Mouse (Mus musculus): ENCODE data around the gene Maml3.

The Maml3 gene

DNA sequence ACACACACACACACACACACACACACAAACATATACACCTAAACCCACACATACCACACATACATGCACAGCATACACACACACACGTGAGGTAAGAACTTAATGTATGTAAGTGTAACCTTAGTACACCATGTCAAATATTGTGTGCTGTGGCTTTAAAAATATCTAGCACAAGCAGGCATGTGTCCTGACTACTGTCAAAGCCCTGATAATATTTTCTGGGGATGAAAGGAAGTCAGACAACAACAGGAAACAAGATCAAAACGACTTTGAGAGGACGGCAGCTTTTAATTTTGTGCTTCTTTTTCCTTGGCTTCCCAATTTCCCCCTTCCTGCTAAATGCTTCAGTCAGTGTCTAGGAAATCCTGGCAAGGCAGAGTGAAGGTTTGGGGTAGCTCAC is 392.5 kb downstream of the Maml3 start:
- DNase-seq (ENCODE audit: low read depth, low spot score), result no peak

- DNase-seq (ENCODE audit: low read depth, low spot score), result no peak
These were observed 396.0 kb downstream of the Maml3 start for GRCm38 (mm10) chr3:51708746-51709411.

DNA sequence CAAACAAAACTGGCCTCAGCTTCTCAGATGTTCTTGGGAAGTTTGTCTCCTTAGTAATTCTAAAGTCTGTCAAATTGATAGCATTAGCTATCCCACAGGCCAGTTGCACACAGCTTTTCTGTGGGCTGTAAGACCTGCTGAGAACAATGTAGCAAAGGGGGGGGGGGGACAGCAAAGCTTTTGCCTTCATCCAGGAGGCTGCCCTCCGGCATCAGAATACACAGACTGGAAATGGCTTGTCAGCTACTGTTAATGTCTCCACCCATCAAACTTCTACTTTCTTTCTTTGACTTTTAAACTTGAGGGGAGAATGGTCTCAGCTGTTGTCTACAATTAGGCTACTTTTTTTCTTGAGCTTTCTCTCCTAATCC is 396.5 kb downstream of the Maml3 start:
- DNase-seq (ENCODE audit: low read depth, low spot score), result no peak

DNA sequence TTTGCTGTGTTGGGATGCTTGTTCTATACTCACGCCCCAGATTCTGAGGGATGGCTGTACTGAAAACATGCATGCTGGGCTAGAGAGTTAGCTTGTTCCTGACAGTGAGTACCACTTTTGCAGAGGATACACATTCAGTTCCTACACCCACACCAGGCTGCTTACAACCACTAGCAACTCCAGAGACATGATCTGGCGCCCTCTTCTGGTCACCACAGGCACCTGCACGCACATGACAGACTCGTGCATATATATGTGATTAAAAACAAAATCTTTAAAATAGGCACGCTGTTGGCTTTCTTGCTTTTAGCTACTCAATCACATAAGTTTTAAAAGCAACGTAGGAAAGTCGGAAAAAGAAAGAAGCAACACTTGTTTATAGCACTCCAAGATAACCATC is 399.7 kb downstream of the Maml3 start:
- DNase-seq (ENCODE audit: low read depth, low spot score), result no peak

DNA sequence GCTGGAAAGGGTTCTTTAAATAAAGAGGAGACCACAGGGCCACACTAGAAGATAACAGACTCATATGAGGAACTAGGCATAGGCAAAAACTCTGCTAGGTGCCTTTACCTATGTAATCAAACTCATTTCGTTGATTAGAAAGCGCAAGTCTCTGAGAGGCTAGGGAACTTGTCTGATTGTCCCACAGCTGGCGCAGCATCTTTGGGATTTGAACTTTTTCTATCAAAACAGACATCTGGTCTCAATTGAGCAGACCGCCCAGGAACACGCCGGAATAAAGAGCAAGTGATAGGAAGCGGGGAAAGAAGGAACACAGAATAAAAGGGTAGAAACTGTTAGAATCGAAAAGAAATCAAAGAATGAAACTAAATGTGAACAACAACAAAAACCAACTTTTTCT is 401.4 kb downstream of the Maml3 start:
- DNase-seq (ENCODE audit: low read depth, low spot score), result no peak

DNA sequence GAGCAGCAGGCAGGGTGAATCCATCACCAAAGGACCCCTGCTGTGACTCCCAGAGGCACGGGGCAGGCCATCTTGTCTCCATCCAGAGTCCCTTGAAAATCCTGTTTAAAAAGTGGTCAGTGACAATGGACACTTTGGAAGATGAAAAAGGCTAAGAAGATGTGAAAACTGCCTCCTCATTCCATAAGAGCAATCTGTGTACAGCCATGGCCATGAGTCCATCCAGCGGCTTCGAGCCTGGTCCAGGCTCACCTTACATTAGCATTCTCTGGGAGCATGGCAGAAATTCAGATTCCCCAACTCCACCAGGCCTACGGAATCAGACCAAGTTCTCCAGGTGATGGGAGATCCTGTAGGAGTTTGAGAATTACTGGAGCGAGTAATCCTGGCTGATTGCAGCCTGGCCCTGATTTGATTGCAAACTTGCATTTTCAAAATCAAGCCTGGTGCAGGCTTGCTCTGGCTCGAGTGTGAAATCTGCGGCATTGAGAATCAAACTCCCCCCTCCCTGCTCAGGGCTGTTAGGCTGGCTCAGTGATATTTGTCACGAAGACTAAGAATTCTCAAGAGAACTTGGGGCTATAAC is 402.1 kb downstream of the Maml3 start:
- DNase-seq (ENCODE audit: low read depth, low spot score), result no peak

DNA sequence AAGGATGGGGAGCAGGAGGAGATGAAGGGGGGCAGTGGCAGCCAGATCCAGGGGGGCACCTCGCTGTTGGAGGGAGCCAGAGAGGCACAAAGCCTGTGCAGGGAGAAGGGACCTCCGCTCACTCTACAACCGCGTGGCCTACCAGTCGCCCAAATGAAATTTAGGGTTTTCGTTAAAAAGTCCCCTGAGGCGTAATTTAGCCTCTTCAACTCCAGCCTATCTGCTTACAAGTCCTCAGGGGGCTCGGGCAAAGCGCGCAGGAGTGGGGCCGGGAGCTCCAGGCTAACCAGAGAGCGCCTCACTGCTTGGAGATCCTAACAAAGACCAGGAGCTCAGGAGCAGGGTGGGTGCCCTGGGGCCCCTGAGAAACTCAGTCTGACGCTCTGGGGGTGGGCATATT is 402.9 kb downstream of the Maml3 start:
- no peak for DNase-seq (ENCODE audit: low read depth, low spot score)

DNA sequence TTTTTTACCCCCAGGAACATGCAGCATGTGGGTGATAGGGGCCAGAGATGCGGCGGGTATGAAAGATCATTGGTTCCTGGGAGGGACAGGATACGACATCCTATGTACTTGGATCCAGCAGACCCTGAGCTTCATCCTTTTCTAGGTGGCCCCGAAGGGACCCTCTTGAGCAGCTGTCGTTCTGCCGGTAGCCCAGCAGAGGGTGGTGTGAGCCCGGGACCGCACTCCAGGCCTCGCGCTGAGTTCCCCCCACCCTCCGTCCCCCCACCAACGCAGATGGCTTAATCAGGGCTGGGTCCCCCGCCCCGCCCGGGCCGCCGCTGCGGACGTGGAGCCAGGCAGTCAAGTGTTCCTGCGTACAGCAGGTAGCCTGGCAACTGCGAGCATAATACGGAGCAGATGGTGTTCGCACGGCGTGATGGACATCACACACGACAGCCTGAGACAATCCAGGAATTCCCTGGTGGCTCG is 403.6 kb downstream of the Maml3 start:
- DNase-seq (ENCODE audit: low read depth, low spot score), result peak; percentile 84

DNA sequence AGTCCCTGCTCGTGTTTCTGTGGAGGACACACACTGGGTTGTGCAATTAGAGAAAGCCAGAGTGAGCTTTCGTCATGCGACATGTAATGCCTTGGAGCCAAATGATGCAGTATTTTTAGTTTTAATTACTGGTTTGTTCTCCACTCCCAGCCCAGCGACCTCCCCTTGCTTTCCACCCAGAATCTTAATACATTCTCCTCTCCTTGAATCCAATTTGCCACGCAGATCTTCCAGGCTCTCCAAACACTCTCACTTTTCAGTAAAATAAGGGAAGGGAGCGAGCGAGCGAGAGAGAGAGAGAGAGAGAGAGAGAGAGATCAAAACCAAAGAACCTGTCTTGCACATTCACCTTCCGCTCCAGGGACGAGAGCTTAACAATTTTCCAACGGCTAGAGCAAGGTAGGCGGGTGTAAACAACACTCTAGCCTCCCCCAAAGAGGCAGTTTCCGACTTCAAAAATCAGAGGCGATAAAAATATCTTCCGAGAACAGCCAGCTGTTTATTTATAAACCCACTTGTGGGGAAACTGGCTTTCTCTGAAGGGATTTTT is 404.1 kb downstream of the Maml3 start:
- no peak for DNase-seq (ENCODE audit: low read depth, low spot score)

GRCm38 (mm10) chr3:51700123-51700522 is 404.8 kb downstream of the Maml3 start:
- DNase-seq (ENCODE audit: low read depth, low spot score), result no peak

DNA sequence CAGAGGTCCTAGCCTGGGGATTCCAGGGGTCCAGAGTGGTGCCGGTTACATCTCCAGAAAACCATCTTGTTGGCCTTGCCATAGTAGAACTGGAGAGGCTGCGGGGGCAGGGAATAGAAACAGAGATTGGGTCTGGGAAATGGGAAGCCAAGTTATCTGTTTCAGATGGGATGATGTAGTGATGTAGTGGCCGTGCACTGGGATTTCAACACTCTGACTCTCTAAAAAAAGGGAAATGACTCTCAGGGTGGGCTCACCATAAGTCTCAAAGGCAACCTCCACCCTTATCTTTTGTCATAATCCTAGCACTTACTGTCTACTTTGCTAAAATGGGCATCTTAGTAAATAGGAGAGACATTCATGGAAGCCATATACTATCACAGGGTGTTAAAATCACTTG is 406.9 kb downstream of the Maml3 start:
- DNase-seq (ENCODE audit: low read depth, low spot score), result no peak

DNA sequence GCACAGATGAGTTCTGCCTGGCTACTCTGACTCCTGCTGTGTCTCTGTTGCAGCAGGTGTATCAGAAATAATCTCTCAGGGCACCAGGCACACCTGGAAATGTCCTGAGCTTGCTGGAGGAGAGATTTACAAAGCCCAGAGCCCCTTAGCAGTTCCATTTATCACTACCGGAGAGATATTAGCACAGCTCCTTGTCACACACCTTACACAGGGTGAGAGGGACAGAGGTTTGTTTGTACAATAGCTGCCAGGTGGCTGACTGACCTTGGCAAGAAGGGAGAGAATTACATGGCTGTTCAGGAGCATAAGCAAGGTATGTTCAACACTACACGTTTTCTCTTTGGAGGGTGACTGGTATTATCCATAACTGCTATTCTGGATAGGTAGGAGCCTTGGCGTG is 409.2 kb downstream of the Maml3 start:
- no peak for DNase-seq (ENCODE audit: low read depth, low spot score)

DNA sequence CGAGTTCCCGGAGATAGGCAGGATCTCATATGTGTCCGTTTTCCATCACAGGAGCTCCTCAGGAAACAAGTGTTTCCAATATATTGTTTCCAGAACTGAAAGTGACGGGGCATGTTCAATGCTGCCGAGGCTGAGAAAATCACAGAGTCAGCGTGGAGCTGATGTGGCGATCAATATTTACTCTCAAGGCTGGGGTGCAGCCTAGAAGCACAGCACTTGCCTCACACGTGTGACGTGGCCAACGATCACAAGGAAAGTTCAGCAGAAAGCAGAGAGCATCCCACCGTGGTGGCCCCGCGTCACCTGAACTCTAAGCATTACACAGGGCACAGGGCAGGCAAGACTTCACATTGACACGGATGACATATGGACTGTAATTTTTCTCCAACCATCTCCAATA is 410.3 kb downstream of the Maml3 start:
- no peak for DNase-seq (ENCODE audit: low read depth, low spot score)

DNA sequence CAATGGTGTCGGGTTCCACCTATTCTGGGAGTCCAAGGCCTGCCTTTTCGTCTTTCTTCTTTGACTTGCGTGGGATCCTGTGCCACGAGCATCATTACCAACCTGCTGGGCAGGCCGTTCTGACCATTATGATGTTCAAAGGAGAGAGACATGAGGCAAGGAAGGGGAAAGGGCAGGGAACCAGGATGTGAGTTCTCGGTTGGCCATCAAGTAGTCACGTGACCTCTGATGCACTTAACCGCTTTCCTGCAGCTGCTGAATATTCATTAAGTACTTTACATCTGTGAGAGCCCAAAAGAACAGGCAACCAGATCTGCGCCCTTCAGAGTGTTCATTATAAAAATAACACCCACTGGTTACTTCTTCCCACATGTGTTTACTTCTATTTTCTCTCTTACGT is 411.7 kb downstream of the Maml3 start:
- no peak for DNase-seq (ENCODE audit: low read depth, low spot score)

- no peak for DNase-seq (ENCODE audit: low read depth, low spot score)
These were observed 416.2 kb downstream of the Maml3 start for GRCm38 (mm10) chr3:51688725-51689124.

GRCm38 (mm10) chr3:51686791-51687190 is 418.1 kb downstream of the Maml3 start:
- DNase-seq (ENCODE audit: low read depth, low spot score), result no peak

DNA sequence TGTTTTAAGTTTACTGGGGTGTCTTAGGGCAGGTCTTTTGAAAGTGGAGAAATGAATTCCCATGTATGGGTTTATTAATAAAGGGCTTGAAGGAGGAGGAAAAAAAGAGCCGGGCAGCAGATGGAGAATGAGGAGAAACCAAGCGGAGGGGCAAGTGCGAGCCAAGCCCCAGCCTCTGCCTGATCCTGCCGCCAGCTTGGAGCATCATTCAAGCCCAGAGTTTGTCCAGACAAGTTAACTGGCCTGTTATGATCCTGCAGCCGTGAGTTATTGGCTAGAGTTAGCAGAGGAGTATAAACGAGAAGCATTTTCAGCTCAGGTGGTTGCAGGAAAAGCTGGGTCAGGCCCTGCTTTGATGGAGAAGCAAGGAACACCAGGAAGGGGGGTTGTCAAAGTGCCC is 418.6 kb downstream of the Maml3 start:
- DNase-seq (ENCODE audit: low read depth, low spot score), result no peak

DNA sequence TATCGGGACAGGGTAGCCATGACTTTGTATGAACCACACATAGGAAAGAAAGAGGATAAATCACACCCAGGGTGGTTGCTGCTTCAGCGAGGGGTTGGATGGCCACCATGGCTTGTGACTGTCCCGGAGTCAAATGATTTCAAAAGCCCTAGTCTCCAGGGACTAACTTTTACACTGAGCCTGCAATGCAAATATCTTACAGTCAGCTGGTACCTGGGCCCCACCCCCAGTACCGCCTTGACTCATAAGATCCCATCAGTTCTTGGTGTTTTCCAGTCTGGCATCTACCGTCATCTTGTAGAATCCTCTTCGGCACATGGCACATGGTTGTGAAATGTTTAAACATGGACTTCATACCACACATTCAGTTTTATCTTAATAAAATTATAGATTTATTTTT is 419.3 kb downstream of the Maml3 start:
- DNase-seq (ENCODE audit: low read depth, low spot score), result no peak

GRCm38 (mm10) chr3:51674963-51675362 is 429.9 kb downstream of the Maml3 start:
- no peak for DNase-seq (ENCODE audit: low read depth, low spot score)

- DNase-seq (ENCODE audit: low read depth, low spot score), result no peak
These were observed 431.3 kb downstream of the Maml3 start for GRCm38 (mm10) chr3:51673408-51674086.

DNA sequence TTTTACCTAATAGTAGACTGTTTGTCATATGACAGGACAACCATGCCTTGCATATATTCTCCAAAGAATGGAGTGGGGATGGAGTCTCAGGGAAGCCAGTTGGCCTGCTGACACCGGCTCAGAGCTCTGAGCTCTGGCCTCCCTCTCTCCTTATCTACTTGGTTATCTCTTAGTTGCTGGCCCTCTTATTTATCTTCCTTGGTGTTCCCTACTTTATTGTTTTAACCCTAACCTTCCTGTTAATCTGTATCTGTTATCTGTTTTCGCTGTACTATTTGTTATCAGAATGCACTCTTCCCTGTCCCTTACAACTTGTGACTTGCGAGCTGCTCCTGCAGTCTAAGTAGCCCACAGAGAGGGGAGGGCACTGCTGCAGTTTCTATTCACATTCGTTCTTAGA is 432.2 kb downstream of the Maml3 start:
- no peak for DNase-seq (ENCODE audit: low read depth, low spot score)

- DNase-seq (ENCODE audit: low read depth, low spot score), result no peak
These were observed 433.8 kb downstream of the Maml3 start for GRCm38 (mm10) chr3:51671071-51671469.
